33 mouse cellular contexts compared by ENCODE assay signal in genomic region chr13:19734597-19734996, GRCm38 (mm10). TPM values are rescaled to one million over a fixed set of nuclear protein-coding genes. Genes with fewer than 3 reads are reported as not detected.
DNase-seq lines count a peak whose midpoint lies in the region; ATAC-seq and TF ChIP-seq lines count a peak whose summit lies in the region.
"Had no signal": no experiment of that assay in that cellular context is flagged by ENCODE, and none has a peak within 500 bp of the region (broad histone marks: within the 10 kb centered on the region; RNA-seq: fewer than 3 reads in every experiment).

No protein-coding gene starts in this region.

- no peak overlapping the region for H3K27ac ChIP-seq in forebrain, postnatal 0 days (ENCODE audit: low read depth, low read length)
- H3K27ac ChIP-seq in forebrain, embryonic 12.5 days: no peak overlapping the region
- 0 out of 2 replicates have a peak overlapping the region, but pooled peaks have one; percentile 51 for H3K27ac ChIP-seq in layer of hippocampus, adult 2 months
- H3K27ac ChIP-seq: embryonic facial prominence, embryonic 13.5 days; embryonic facial prominence, embryonic 15.5 days; forebrain, embryonic 10.5 days; forebrain, embryonic 13.5 days; forebrain, embryonic 15.5 days had no signal

- 71% methylated on average over 5 of the region's 5 CpGs for WGBS in forebrain, postnatal 0 days
- 88% methylated on average over 5 of the region's 5 CpGs for WGBS in forebrain, embryonic 12.5 days

- no peak overlapping the region for H3K9ac ChIP-seq in forebrain, postnatal 0 days
- H3K9ac ChIP-seq in forebrain, embryonic 12.5 days: no peak overlapping the region
- H3K9ac ChIP-seq: embryonic facial prominence, embryonic 13.5 days; embryonic facial prominence, embryonic 15.5 days; forebrain, embryonic 13.5 days; forebrain, embryonic 15.5 days had no signal

- no peaks in the 10 kb centered on the region for H3K36me3 ChIP-seq in forebrain, postnatal 0 days (ENCODE audit: insufficient read depth)
- no peaks in the 10 kb centered on the region for H3K36me3 ChIP-seq in forebrain, embryonic 12.5 days (replicated peaks)
- H3K36me3 ChIP-seq: embryonic facial prominence, embryonic 13.5 days; embryonic facial prominence, embryonic 15.5 days; forebrain, embryonic 10.5 days; forebrain, embryonic 15.5 days; G1E had no signal

- no peak for TF ChIP-seq CTCF in forebrain, postnatal 0 days (IDR thresholded peaks at IDR 0.05; ENCODE audit: low read depth)
- TF ChIP-seq CTCF in layer of hippocampus, adult 2 months (conservative IDR thresholded peaks at IDR 0.05): peak; percentile 14; the same call in 1 of the 2 replicates

- no peaks in the 10 kb centered on the region for H3K27me3 ChIP-seq in forebrain, postnatal 0 days (ENCODE audit: insufficient read depth, low read length)
- H3K27me3 ChIP-seq in forebrain, embryonic 12.5 days: no peaks in the 10 kb centered on the region
- H3K27me3 ChIP-seq: CH12.LX; embryonic facial prominence, embryonic 13.5 days; embryonic facial prominence, embryonic 15.5 days; forebrain, embryonic 13.5 days; forebrain, embryonic 15.5 days; Patski had no signal

- no peak; the same call in 1 of the 2 replicates for ATAC-seq in forebrain, postnatal 0 days
- no peak for ATAC-seq in forebrain, embryonic 12.5 days (ENCODE audit: low FRiP score)
- ATAC-seq: activated CD4-positive, CD25-positive, alpha-beta regulatory T cell, adult 4 months; CD4-positive, CD25-positive, alpha-beta regulatory T cell, adult 4 months; forebrain, embryonic 13.5 days; forebrain, embryonic 15.5 days; Patski had no signal

- intact Hi-C loops in left cerebral cortex, postnatal 25 days (cut with DNase I): no loop called here
- intact Hi-C loops in left cerebral cortex, postnatal 36 days (cut with DNase I): no loop called here

- H3K4me3 ChIP-seq in forebrain, postnatal 0 days (ENCODE audit: low read depth, low read length): no peak overlapping the region
- H3K4me3 ChIP-seq in forebrain, embryonic 12.5 days (replicated peaks): no peak overlapping the region
- no peak overlapping the region for H3K4me3 ChIP-seq in layer of hippocampus, adult 2 months
- H3K4me3 ChIP-seq: embryonic facial prominence, embryonic 13.5 days; embryonic facial prominence, embryonic 15.5 days; erythroblast, embryonic 14.5 days; forebrain, embryonic 10.5 days; forebrain, embryonic 13.5 days; forebrain, embryonic 15.5 days had no signal

- 0 out of 2 replicates have a peak, but pooled peaks cover 4% of the 10 kb centered on the region for H3K4me1 ChIP-seq in forebrain, postnatal 0 days (ENCODE audit: insufficient read depth)
- no peaks in the 10 kb centered on the region for H3K4me1 ChIP-seq in forebrain, embryonic 12.5 days
- H3K4me1 ChIP-seq: embryonic facial prominence, embryonic 13.5 days; embryonic facial prominence, embryonic 15.5 days; forebrain, embryonic 10.5 days; forebrain, embryonic 13.5 days; forebrain, embryonic 15.5 days had no signal

- H3K9me3 ChIP-seq in forebrain, postnatal 0 days (ENCODE audit: low read length): no peaks in the 10 kb centered on the region
- H3K9me3 ChIP-seq in forebrain, embryonic 12.5 days: no peaks in the 10 kb centered on the region
- H3K9me3 ChIP-seq: embryonic facial prominence, embryonic 13.5 days; embryonic facial prominence, embryonic 15.5 days; forebrain, embryonic 10.5 days; forebrain, embryonic 13.5 days; forebrain, embryonic 15.5 days; G1E had no signal

- DNase-seq in forebrain, postnatal 0 days: peak; percentile 18
- no peak for DNase-seq in layer of hippocampus, adult 2 months (ENCODE audit: low spot score in 2 of 2)
- no peak for DNase-seq in layer of hippocampus, adult 11-12 months (ENCODE audit: low spot score)
- peak; percentile 9 to 19 for DNase-seq in left cerebral cortex, postnatal 25 days (ENCODE audit: low spot score in 2 of 2)
- no peak for DNase-seq in left cerebral cortex, postnatal 36 days (ENCODE audit: low spot score in 2 of 2)
- peak; percentile 8 to 23 for DNase-seq in right cerebral cortex, adult 2 months (ENCODE audit: low spot score in 2 of 2)
- DNase-seq in right cerebral cortex, postnatal 10 days (ENCODE audit: low spot score in 2 of 2): no peak
- DNase-seq: adrenal gland, adult 8-10 months; adrenal gland, postnatal 14 days; adrenal gland, postnatal 36 days; B cell, adult 2 months; cerebellum, adult 11 months; cerebellum, adult 18-20 months; cerebellum, adult 8-10 months; cerebellum, adult 9-11 months; cerebellum, postnatal 14 days; cerebellum, postnatal 36 days; embryo, embryonic 11 days had no signal

- H3K4me2 ChIP-seq in forebrain, postnatal 0 days (ENCODE audit: low read depth): no peak overlapping the region
- no peak overlapping the region for H3K4me2 ChIP-seq in forebrain, embryonic 12.5 days
- H3K4me2 ChIP-seq: embryonic facial prominence, embryonic 13.5 days; embryonic facial prominence, embryonic 15.5 days; forebrain, embryonic 13.5 days; forebrain, embryonic 15.5 days had no signal

RNA-seq across cellular contexts. Expression of gene Nme8, which starts 37.0 kb away (rescaled TPM):
- not detected in 2 replicates for total RNA-seq in forebrain, postnatal 0 days (2014; rRNA removed)
- not detected in 2 replicates for polyA plus RNA-seq in forebrain, postnatal 0 days (2015; fragmentation: Nextera tagmentation; extraction: Ambion mirVana)
- polyA plus RNA-seq in forebrain, embryonic 12.5 days (2016; fragmentation: Nextera tagmentation; extraction: Ambion mirVana): not detected in 2 replicates
- total RNA-seq in layer of hippocampus, adult 2 months (2021): not detected
- not detected for total RNA-seq in left cerebral cortex, postnatal 25 days (2021)
- total RNA-seq in left cerebral cortex, postnatal 36 days (2021): not detected
- total RNA-seq: adrenal gland, adult 18-20 months; adrenal gland, adult 8-10 months; adrenal gland, postnatal 14 days; adrenal gland, postnatal 36 days; CH12.LX; common myeloid progenitor, adult 5-6 weeks had no signal
- polyA plus RNA-seq: activated CD4-positive, CD25-positive, alpha-beta regulatory T cell, adult 4 months; CD4-positive, CD25-positive, alpha-beta regulatory T cell, adult 4 months; embryonic facial prominence, embryonic 11.5 days; embryonic facial prominence, embryonic 13.5 days; embryonic facial prominence, embryonic 15.5 days; erythroblast, embryonic 14.5 days; forebrain, embryonic 10.5 days; forebrain, embryonic 15.5 days; G1E; Patski had no signal

Comparison
In these comparisons a context has a peak if more than half of its experiments do, and no peak if none do; other contexts are left out.
1. DNase-seq: peak in forebrain, postnatal 0 days (single experiment), left cerebral cortex, postnatal 25 days (2 of 2) and right cerebral cortex, adult 2 months (2 of 2); none in layer of hippocampus, adult 2 months (0 of 2), layer of hippocampus, adult 11-12 months (single experiment), left cerebral cortex, postnatal 36 days (0 of 2) and right cerebral cortex, postnatal 10 days (0 of 2).